Mouse (Mus musculus): ENCODE measurements at regions not wholly inside any gene's neighbourhood (a gene's known extent, or its start where the extent isn't known, plus 50 kb on each side); places are given as distances from the start of the nearest gene placed in this dataset.

DNA sequence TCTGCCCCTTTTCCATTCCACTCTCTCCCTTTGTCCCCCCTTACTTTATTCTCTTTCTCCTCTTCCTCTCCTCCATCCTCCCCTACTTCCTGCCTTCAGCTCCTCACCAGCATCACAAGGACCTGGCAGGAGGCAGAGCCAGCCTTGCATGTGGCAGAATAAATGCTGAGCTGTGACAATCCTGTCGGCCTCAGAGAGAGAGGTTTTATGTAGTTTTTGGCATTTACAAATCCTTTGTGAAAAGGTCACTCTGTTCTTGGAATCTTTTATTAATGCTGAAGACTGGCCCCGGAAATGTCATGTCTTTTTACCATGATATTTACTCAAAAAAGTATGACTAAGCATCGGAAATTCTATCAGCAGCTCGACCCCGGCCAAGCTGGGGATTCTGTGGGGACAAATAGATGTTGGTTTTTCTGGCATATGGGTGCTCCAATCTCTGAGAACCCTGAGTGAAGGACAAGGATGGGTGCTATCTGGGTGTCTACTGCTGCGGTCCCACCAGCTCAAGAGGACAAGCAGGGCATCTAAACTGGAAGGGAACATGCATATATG is 178.8 kb upstream of the Nlrp1b start:
- no peak for DNase-seq (ENCODE audit: extremely low spot score in 1 of 2, low spot score in 1 of 2)

DNA sequence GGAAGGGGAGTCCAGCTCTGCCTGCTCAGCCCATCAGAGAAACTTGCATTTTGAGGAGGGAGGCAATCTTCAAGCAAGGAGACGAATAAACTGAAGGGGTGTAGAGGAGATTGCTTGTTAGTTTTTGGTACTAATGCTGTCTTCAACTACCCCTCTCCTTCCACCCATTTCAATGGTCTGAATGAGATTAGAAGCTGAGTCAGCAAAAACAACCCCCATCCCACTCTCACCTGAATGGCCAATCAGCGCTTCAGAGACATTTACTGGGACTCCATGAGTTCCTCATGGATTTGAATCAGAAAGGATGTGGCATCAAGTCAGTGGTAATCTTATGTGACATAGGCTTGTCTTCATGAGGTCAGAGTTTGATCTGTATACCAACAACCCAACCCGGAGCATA is 180.0 kb upstream of the Nlrp1b start:
- no peak for DNase-seq (ENCODE audit: extremely low spot score in 1 of 2, low spot score in 1 of 2)

DNA sequence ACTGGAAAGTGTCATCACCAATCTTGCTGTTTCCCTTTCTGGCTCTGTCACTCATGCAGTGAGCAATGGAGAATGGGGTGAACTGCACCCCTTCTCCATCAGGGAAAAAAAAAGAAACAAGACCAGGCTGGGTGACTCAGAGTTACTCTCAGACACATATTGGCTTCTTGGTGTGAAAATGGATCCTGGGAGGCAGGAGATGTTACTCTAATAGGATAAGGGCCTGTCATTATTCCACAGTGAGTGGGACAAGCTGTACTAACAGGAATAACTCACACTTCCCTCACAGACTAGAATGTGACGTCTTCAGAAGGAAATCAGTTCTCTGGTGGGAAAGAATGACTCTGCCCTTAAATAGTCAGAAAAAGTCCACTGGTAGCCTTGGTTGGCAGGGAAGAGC is 181.4 kb upstream of the Nlrp1b start:
- no peak for DNase-seq (ENCODE audit: extremely low spot score in 1 of 2, low spot score in 1 of 2)

DNA sequence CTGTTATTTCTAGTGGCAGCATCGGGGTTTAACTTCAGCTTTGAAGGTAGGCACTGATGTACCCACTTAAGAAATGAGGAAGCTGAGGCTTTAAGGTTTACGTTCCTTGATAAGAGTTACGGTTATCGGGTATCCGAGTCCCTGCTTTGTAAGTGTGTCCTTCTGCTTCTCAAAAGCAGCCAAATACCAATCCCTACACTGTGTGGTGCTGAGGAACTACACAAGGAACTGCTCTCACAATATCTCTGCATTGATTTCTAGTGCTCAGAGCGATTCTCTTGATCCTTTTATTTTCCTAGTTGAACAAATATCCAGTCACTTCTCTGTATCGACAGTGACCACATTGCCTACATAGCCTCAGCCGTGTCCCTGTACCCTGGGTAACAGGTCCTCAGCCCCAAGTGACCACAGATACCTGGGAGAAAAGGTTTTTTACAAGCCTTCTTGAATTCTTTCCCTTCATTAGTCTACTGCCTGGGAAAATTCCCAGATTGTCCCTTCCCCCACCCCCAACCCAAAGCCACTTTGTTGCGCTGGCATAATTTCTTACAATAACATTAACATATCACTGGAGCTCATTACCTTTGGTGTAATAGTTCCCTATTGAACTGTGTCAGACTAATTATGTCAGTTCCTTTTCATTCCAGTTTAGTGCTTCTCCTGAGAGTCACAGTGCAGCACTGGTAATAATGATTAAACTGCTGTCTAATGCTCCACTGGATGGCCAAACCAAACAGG is 184.0 kb upstream of the Nlrp1b start:
- no peak for DNase-seq (ENCODE audit: extremely low spot score in 1 of 2, low spot score in 1 of 2)

DNA sequence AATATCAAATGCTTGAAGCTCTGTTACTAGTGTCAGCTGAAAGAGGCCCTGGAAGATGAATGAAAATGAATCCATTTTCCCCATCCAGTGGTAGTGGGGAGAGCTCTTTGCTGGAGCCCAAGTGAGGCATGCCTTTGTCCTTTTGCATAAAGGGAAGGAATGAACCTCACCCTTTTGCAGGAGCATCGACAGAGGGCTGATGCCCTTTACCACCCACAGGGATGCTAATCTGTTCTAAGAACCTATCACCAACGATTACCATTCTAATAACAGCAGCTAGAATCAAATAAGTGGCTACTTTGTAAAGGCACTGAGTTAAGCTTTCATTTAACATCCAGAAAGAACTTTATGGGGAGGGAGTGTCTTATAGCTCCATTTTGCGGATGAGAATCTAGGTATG is 184.9 kb upstream of the Nlrp1b start:
- no peak for DNase-seq (ENCODE audit: extremely low spot score in 1 of 2, low spot score in 1 of 2)

DNA sequence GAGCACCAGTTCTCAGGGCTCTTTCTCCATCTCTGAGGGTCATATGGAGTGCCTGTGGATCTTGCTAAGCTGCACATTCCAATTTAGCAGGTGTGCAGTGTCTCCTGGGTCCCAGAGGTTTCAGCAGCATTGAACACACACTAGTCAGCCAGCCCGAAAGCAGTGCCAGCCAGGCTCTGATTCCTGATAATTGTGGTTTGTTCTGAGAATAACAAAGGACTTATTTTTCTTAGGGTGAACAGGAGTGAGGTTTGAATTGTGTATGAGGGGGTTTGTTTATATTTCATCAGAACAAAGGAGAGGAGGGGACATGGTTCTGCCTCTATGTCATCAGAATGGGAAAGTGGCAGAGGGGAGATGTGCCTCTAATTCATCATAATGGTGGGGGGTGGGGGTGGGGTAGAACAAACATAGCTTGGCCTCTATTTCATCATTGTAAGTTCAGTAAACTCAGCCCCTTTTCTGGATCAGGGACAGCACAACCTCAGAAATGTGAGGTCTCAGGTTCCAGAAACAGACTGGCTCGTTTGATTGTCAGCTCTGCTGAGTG is 191.8 kb upstream of the Nlrp1b start:
- DNase-seq (ENCODE audit: extremely low spot score in 1 of 2, low spot score in 1 of 2), result no peak

DNA sequence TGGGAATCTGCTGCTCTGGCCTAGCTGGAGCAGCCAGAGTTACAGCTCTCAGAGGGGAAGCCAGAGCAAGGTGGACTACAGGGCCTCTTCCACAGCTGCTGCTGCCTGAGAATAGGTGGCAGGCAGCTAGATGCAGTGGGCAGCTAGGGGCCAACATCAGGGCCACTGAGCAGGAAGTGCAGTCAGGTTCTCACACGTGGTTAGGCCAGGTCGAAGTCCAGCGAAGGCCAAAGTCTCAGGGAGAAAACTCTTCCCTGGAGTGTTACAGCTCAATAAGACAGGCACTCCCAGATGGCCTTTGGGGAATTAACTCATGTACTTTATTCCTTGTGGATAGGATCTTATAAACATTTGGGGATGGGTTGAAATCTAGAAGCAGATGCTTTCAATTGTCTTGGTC is 192.7 kb upstream of the Nlrp1b start:
- DNase-seq (ENCODE audit: extremely low spot score in 1 of 2, low spot score in 1 of 2), result no peak

DNA sequence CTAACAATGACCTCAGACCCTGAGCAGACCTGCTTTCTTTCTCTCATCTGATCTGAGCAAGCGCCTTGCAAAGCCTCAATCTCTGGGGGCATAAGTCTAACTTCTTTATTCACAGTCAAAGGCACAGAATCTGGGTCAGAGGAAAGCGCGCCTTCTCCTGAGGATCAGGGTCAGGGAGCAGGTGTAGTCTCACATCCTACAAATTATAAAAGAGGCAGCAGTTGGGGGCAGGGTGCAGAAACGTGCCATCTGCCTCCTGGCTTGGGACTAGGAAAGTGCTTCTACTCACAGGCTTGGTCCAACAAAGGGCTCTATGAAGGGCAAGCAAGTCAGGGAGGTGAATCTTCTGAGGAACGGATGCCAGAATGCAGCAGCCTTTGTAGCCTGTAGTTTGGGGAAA is 194.3 kb upstream of the Nlrp1b start:
- DNase-seq (ENCODE audit: extremely low spot score in 1 of 2, low spot score in 1 of 2), result no peak

DNA sequence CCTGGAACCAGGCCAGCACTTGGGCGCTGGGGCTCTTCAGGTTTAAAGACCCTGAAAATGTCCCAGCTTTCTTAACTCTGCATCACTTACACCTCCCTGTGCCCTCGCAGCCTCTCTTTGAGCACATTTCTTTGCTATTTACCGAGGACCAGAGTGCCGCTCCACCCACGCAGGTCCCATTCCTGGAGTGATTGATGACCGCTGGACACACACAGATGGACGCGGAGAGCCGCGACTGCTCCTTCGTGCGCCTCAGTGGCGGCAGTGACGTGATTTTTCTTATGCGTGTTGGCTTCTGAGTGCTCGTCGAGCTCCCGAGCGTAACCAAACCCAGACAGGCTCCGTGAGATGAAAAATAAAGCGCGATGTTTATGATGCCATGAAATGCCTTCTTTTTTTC is 199.2 kb upstream of the Nlrp1b start:
- DNase-seq (ENCODE audit: extremely low spot score in 1 of 2, low spot score in 1 of 2), result no peak

DNA sequence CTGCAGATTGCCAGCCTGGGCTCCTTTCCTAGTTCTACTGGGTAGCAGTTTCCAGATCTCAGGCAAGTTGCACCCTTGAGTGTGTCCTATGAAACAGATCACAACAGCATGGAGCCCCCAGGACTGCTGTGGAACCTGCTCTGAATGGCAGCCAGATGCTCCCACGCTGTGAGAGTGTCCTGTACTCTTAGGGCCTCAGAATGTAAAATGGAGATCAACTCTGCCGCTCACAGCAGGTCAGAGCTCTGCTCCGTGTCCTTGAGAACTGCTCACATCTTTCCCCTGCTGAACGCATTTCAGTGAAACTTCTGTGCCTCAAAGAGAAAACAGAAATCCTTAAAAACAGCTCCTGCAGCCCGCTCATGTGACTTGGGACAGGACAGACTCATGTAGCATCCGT is 203.7 kb upstream of the Nlrp1b start:
- no peak for DNase-seq (ENCODE audit: extremely low spot score in 1 of 2, low spot score in 1 of 2)

DNA sequence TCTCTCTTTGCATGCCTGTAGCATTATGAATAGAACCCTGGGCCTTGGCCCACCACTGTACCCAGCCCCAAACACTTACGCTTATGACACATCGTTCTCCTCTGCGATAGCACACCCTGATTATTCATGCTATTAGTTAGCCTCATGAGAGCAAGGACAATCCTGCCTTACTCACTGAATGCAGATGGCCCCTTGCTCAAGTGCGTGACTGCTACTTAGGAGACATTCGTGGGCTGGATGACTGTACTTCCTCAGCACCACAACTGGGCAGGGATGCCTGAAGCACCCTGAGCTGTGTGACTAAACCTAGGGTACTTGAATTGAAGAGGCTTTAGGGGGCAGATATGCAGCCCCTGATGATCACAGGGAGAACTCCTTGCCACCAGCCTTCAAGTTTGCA is 204.4 kb upstream of the Nlrp1b start:
- DNase-seq (ENCODE audit: extremely low spot score in 1 of 2, low spot score in 1 of 2), result no peak

DNA sequence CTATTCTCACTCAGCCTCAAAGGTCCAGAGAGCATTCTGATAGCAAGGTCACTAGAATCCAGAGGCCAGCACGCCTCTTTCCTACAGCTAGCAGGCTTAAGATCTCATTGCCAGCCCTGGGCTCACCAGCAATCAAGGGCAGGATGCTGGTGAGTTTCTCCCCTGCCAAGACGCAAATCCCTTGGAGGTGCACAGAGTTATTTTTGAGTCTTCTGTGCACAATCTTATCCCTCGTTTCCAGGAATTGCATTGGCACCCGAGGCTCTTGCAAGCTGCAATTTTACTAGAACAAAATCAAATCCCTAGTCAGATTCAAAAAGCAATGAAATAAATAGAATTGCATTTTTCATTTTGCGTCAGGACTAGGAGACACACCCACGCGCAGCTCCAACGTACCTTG is 205.2 kb upstream of the Nlrp1b start:
- DNase-seq (ENCODE audit: extremely low spot score in 1 of 2, low spot score in 1 of 2), result peak in 1 of 2 experiments; percentile 65

DNA sequence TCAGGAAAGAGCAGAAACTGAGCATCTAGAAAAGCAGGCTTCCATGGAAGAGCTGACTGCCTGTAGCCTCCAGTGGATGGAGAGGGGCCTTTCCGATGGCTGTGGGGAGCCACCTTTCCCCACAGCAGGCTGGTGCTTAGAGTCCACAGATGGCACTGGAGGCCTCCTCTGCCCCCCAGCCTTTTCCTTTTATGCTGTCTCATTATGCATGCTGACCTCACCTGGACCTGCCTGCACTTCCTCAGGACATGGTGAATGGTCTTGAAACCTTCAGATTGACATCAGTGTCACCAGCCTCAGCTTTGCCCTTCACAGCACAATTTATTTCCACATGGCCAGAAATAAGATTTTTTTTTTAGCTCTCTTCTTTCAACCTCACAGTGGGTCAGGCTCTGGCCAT is 205.8 kb upstream of the Nlrp1b start:
- no peak for DNase-seq (ENCODE audit: extremely low spot score in 1 of 2, low spot score in 1 of 2)

DNA sequence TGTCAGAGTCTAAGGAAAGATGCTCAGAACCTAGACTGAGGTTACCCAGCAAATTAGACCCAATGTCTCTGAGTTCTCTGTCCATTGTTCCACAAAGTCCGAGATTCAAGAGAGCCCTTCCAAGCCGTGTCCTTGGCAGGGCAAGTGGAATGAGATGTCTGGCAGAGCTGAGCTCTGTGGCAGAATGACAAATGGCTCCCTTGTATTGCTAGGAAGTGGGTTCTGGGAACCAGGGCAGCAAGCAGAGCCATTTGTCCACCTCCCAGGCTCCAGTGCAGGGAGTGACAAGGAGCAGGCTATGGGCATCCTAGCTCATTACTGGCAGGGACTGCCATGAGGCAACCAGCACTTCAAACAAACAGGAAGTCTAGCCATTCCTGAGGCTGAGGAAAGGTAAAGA is 206.3 kb upstream of the Nlrp1b start:
- DNase-seq (ENCODE audit: extremely low spot score in 1 of 2, low spot score in 1 of 2), result peak; percentile 57 to 72

DNA sequence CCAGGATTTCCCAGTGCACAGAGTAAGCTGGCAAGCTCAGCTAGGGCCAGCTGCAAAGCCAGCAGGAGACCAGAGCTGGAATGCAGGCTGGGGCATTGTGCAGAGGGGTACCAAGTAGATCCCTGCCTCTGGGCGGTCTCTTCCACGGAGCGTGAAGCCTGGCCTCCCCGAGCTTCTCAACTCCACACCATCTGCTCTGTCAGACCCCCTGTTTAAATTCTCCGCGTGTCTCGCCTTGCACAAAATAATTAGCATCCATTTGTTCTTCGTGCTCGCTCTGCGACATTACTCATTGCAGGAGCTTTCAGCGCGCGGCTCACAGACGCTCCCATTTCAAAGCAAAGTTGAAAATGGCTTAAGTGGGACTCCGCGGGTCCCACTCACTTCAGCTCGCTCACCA is 209.3 kb upstream of the Nlrp1b start:
- DNase-seq (ENCODE audit: extremely low spot score in 1 of 2, low spot score in 1 of 2), result peak; percentile 58 to 69

DNA sequence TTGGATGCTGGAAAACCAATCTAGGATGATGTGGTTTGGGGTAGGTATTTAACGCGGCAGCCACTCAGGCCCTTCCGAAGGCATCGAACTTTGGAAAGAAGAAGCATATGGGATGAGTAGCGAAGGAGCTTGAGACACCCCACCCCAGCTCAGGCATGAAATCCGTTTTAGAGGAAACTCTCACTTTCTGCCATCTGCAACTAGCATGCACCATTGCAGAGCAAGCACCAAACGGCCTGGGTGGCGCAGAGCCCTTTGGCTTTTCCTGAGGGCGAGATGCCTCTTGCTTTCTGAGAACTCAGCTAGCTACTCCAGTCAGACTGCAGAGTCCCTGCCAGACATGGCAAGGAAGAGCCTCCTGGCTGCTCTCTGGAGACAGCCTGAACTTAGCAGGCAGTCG is 209.9 kb upstream of the Nlrp1b start:
- DNase-seq (ENCODE audit: extremely low spot score in 1 of 2, low spot score in 1 of 2), result no peak

DNA sequence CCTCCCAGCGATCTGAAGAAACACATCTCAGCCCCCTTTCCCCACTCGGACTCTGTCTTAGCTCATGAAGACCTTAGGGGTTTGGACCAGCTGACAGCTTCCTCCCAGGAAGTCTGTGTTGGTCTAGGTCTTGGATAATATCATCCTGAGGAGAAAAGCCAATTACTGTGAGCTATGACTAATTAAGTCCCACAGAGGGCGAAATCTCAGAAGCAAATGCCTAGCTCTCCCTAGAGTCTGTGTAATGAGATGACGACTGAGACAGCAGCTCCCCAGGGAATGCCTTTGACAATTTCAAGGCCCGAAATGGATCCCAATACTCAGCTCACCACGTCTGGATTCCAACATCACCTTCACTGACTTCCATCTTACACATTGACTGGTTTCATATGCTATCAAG is 213.5 kb upstream of the Nlrp1b start:
- DNase-seq (ENCODE audit: extremely low spot score in 1 of 2, low spot score in 1 of 2), result no peak

DNA sequence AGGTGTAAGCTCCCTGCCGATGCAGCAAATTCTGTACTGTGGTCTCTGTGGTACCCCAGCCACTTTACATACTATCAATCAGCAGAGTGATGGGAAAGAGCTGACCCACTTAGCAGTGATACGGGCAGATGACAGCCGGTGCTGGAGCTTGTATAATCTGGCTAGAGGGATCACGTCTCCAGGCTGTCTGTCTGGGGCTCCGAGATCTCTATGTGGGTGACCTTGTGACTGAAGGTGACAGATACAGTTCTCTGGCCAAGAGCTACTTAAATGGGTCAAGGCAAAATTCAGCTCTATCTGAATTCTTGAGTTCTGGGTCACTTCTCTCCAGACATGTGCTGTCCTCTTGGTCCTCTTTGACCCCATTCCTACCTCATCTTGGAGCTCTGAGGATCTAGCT is 216.1 kb upstream of the Nlrp1b start:
- no peak for DNase-seq (ENCODE audit: extremely low spot score in 1 of 2, low spot score in 1 of 2)

DNA sequence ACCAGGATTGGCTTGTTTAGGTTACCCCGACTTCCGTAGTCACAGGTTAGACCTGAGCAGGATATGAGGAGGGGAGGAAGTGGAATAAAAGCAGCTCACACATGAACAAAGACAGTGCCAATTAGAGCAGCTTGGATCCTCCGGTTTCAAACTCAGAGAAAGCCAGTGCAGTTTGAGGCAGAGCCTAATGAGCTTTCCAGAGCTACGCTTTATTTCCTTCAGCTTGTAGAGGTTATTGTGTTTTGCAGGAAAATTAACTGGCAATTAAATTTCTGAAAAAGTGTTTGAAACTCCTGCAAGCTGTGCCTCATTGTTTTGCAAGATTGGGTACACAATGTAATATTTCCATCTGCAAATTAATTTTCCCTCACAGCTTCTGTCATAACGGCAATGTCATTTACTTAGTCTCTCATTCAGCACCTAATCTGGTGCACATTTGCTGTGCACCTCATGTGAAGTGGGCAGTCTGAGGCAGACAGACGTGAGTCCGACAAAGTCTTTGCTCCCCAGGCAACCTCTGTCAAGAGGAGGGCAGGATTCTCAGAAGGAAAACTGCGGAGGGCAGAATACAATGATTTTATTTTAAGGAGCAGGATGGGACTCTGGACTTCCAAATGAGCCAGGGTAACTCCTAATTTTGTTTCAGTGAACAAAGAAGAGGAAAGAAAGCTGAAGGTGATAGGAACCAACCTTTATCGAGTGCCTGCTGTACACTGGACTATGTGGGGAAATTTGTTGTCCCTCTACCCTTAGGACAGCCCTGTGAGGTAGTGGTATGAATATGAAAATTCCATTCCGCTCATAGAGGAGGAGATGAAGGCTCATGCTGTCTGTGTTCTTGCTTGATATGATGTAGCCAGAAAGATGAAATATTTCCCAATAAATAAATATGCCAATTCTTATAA is 217.6 kb upstream of the Nlrp1b start:
- DNase-seq (ENCODE audit: extremely low spot score in 1 of 2, low spot score in 1 of 2), result no peak

DNA sequence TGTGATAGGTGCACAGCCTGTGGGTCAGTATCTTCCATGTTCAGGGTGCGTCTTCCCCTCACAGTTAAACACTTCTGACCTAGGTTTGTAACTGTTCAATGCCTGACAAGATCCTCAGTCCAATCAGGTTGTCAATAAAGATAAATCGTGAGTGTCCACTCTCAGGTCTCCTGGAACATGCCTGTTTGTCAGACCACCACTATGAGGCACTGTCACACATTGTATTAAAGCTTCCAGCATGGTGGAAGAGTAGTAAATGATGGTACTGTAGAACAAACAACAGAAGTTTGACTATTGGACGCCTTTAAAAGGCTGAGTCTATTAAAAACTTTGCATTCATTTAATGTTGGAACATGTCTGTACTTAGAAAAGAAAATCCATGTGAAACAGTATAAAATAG is 249.6 kb upstream of the Nlrp1b start:
- no peak for DNase-seq (ENCODE audit: extremely low spot score in 1 of 2, low spot score in 1 of 2)

DNA sequence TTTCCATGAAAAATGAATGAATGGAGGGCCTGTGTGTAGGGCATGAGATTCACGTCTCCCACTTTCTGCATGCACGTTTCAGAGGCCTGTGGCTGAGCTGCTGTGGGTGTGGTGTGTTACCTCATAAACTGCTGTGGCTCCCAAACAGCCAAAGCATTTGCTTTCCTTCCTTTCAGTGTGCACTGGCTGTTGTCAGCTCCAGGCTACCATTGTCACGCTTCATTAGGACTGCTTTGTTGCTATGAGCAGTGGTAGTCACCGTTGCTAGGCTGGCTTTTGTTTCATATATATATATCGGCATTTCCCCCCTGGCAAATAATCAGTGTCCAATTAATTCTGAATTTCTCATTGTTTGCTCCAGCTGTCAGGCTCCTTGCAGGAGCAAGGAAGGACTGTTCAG is 251.9 kb upstream of the Wscd1 start:
- DNase-seq (ENCODE audit: extremely low spot score in 1 of 2, low spot score in 1 of 2), result no peak

DNA sequence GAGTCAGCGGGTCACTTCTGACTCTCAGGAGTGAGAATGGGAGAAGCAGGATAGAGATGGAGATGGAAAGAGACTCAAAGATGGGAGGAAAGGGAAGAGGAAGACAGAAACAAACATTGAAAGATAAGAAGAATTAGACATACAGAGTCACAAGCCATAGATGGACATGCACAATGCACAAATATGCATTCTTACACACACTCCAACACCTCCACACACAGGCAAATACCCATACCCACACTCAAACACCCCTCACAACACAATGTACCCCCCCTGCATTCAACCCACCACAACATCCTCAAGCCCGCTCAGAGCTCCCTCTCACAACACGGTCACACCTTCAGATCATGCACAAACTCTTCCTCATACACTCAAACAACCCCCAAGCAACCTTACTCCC is 251.4 kb upstream of the Wscd1 start:
- DNase-seq (ENCODE audit: extremely low spot score in 1 of 2, low spot score in 1 of 2), result no peak
